Mouse (Mus musculus): ENCODE measurements around the gene St3gal4.

Gene St3gal4

DNA sequence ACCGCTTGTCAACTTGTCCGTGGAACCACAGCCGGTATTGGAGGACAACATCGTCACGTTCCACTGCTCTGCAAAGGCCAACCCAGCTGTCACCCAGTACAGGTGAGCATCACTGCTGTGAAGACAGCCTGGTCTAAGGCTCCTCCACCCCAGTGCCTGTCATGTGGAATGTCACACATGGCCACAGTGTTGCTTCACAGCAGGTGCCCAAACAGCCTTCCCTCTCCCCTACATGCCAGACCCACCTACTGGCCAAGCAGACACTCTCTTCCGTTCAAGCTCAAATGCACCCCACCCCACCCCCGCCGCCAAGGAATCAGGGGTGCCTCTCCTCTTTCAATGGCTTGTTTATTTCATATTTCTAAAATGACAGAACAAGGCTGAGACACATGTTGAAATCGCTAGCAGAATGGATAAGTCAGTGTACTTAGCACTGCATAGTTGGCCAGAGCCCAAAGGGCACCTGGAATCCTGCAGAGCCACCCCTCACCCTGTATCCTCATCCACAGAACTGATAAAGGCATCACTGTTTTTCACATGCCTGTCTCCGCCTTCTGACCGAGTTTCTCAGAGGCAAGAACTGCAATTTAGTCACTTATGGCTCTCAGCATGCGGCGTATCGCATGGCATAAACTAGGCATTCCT, 111.2 kb downstream of the St3gal4 start:
- no peak for DNase-seq (ENCODE audit: low read depth, low spot score)

DNA sequence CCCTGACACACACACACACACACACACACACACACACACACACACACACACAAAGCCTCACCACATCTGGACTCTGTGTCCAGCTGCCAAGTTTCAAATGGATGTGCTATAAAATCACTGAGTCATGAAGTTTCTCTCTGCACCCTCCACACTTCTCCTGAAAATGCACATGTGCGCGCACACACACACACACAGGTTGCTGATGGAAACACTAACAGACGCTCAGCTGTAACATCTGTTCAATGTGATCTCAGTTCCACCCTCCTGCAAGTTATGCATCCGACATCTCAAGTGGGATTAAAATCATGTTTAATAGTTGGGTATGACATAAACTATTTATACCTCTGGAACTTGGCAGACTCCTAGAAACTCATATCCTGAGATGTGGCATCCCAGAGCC, 115.0 kb downstream of the St3gal4 start:
- DNase-seq (ENCODE audit: low read depth, low spot score), result no peak

DNA sequence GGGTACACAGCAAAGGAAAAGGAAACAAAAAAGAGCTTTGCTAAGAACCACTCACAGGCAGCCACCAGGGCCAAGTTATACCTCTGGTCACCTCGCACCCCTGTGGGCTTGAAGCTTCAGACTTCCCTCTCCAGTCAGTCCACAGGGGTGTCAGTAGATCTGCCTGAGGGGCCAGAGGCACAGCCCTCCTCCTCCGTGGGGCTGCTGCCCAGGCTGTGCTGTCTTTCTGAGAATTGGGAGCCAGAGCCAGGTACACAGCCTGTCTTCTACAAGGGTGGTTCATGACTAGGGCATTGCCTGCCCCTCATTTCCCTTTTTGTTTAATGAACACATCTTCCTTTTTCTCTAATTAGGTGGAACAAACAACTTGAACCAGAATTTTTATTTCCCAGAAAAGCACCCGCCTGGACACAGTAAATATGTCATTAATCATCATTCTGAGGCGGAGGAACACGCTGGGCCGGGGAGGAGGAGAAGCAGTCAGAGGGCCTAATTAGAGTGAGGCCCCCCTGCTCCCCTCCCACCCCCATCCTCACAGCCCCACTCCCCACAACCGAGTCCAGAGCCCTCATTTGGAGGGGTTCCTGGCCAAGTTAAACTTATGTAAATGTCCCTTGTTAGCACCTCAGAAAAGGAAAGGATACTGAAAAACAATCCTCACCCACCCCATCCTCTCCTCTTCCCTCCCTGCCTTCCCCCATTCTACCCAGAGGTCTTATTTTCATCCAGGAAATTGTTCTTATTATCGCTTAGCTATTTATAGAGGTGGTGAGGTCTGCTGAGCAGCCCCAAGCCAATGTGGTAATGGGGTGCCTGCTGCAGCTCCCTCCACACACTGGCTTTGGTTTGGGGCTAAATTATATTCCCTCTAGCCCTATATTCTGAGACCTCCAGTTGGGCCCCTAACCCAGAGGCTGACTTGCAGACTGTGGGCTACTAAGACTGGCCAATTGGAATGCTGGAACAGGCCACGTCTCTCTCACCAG, 120.9 kb downstream of the St3gal4 start:
- no peak for DNase-seq (ENCODE audit: low read depth, low spot score)

All from mesoderm, embryonic 11.5 days (tissue).